Mouse (Mus musculus) regulatory T cell (primary cell): ENCODE results near the gene Myd88.

ENCODE experiments used
- in situ Hi-C: fragments of 300-600 bp; cut with MboI, MseI; formaldehyde crosslinking; loops from one replicate; pipeline ENCODE4 v1.15.1; 2025; ENCODE audit warnings: high pct_unique_total_duplicates

Gene Myd88

GRCm38 (mm10) chr9:119340212-119340580 is 1.0 kb downstream of the Myd88 start:
- in situ Hi-C loops: loop anchor here (10.0 kb wide), 1 partner anchor 415 kb away; the partner anchor contains the start of gene Ctdspl

GRCm38 (mm10) chr9:119339558-119340211 is 1.5 kb downstream of the Myd88 start, which contains the start of gene Acaa1a:
Gene Acaa1a (plus strand): TSS chr9:119339676.
- in situ Hi-C loops: loop anchor here (10.0 kb wide), 1 partner anchor 415 kb away; the partner anchor contains the start of gene Ctdspl

DNA sequence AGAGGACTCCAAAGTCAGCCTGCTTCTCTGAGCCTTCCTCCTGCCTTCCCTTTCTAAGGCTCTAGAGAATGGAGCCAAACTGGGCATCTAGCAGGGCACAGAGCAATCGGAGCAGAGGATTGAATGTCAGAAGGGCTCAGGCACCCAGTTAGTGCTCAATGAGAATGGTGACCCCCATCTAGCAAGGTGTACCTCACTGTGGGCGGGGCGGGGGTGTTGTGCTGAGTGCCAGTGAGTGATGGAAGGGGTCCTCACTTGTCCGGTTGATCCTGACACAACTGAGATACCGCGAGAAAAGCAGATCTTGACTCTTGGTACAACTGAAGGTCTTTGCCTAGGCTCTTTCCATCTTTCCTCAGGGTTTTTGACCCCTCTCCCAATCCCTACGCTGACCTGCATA is 2.1 kb downstream of the Myd88 start:
- in situ Hi-C loops: no loop called here

DNA sequence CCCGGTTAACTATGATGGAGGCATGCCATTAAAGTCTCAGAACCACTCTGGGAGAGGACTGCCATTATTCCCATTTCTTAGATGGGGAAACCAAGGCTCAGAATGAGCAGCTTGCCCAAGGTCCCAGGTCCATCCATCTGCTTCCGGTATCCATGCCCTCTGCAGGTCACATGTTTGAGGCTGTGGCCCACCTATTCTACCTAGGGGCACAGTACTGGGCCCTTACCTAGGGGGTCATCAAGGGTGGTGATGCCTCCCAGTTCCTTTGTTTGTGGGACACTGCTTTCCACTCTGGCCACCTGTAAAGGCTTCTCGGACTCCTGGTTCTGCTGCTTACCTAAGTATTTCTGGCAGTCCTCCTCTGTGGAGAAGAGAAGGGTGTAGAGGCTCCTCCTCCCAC is 2.9 kb downstream of the Myd88 start:
- in situ Hi-C loops: no loop called here

DNA sequence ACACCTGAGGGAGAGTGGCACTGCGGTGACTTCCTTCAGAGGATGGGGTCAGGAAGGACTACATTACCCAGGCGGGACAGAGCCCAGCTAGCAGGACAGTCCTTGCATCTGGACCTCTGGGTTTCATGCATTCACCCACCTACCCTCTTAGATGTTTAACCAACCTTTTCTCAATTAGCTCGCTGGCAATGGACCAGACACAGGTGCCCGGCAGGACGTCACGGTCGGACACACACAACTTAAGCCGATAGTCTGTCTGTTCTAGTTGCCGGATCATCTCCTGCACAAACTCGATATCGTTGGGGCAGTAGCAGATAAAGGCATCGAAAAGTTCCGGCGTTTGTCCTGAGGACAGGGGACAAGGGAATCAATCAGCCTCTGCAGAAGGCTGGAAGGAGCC is 3.4 kb downstream of the Myd88 start:
- in situ Hi-C loops: no loop called here

GRCm38 (mm10) chr9:119335571-119335970 is 5.6 kb downstream of the Myd88 start:
- in situ Hi-C loops: no loop called here

DNA sequence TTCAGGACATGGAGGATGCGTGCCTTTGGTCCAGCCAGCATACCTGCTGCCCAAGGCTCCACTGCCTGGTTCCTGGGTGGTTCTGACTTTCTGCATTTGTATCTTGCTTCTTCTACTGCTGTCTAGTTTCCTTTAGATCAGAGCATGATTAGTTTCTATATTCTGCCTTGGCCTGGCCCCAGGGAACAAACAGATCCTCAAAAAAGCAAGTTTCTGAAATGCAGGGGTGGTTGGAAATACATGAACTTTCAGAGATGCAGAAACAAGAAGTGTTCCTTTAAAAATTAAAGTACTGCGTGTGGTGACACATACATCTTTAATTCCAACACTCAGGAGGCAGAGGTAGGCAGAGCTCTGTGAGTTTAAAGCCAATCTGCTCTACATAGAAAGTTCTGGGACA is 6.4 kb downstream of the Myd88 start:
- in situ Hi-C loops: no loop called here

DNA sequence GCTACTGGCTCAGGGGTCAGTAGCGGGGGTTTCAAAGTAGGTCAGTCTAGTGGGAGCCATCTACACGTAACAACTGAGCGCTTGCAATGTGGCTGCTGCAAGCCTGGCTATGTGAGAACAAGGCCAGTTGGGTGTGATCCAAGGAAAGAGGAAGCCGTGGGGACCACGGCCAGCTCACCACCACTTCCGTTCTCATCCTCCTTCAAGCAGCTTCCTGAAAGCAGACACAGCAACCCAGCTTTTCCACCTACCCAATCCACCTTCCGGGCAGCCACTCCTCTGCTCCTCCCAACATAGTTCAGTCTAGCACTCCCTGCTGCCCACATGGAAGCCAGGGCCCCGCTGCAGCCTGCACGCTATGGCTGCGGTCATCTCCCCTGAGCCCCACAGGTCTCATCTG is 6.9 kb downstream of the Myd88 start:
- in situ Hi-C loops: no loop called here

- in situ Hi-C loops: no loop called here
Measured at GRCm38 (mm10) chr9:119330186-119330963, 10.8 kb downstream of the Myd88 start.

DNA sequence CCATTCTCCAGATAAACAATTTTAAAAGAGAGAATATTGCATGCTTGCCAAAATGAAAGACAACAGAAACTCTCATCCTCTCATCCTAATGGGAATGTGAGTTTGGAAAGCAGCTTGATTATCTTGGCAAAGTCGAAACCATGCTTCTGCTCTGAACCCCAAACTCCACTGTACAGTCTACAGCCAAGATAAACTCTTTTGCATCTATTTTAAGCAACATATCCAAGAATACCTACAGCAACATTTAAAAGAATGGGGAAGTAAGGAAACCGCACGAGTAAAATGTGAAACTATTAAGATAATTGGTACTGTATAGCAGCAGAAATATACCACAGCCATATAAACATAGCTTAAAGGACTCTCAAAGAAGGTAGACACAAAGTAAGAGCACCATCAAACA is 12.7 kb downstream of the Myd88 start:
- in situ Hi-C loops: no loop called here

GRCm38 (mm10) chr9:119324130-119324529 is 17.1 kb downstream of the Myd88 start:
- in situ Hi-C loops: no loop called here

DNA sequence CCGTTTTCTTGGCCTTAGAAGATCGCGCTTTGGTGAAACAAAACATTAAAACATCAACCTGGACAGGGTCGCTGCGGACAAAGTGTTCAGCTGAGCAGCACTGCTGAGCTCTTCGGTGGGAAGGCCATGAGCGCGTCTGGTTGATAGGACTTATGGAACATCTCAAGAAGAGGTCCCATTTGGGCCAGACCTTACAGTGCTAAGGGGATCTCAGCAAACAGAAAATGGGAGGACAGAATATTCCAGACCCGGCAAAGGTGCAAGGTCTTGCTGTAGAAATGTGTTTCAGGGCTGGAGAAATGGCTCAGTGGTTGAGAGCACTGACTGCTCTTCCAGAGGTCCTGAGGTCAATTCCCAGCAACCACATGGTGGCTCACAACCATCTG is 18.0 kb downstream of the Myd88 start:
- in situ Hi-C loops: no loop called here

DNA sequence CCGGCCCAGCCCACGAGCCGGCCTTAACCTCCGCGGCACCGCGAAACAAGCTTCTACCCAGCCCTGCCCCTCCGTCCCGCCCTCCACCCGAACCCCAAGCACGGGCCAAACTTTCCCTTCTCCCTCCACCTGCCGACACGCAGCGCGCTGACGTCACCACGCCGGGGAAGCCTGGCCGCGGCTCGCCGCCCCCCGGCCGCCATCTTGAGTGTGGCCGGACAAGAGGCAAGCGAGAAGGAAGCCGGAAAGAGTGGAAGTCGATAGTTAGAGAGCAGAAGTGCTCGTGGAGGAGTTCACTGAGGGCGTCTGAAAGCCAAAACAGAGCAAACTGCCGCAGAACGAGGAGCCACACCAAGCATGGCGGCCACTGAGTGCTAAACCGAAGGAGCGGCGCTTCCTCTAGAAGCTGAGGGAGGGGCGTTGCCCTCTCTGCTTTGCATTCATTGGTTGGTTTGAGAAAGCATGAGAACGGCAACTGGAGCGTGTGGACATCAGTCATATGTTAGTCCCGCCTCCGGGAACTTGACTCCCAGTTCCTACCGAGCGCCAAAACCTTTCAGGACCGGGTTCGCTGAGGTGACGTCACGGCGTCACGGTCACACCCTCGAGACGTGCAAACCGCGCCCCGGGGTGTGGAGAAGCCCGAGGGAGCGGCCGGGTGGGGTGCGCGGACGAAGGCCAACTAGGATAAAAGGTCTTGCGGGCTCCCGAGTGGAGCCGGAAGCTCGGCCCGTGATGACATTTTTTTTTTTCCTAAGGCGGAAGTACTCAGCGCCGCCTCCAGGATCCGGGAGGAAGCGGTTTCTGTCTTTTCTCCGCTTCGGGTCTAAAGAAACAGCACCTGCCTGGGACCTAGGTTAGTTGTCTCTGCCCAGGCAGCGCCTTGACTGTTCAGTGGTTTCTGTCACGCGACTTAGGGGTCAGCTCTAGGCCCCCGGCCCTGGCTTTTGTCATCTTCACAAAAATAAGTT is 18.6 kb downstream of the Myd88 start, which contains the start of gene Oxsr1:
Oxsr1 (minus strand) TSS at position 139 of the 971 bp plus-strand sequence.
- in situ Hi-C loops: no loop called here

- in situ Hi-C loops: no loop called here
Measured at GRCm38 (mm10) chr9:119321392-119322229, 19.6 kb downstream of the Myd88 start.

DNA sequence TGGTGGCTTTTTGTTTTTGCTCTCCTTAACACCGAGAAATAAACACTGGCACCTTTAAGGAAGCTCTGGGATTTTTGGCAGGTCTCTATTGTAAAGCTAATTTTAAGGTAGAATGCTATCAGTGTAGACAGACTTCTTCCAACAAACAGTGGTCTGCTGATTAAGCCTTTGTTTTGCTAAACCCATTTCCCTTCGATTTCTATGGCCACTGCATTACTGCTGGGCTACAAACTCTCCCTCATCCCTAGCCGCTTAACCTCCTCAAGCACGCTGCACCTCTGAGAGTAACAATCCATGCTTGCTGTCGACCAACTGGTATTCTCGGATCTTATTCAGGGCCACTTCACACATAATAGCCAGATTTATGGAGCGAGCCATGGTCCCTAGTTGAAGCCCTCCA is 20.3 kb downstream of the Myd88 start:
- in situ Hi-C loops: no loop called here

GRCm38 (mm10) chr9:119320446-119320845 is 20.8 kb downstream of the Myd88 start:
- in situ Hi-C loops: no loop called here

DNA sequence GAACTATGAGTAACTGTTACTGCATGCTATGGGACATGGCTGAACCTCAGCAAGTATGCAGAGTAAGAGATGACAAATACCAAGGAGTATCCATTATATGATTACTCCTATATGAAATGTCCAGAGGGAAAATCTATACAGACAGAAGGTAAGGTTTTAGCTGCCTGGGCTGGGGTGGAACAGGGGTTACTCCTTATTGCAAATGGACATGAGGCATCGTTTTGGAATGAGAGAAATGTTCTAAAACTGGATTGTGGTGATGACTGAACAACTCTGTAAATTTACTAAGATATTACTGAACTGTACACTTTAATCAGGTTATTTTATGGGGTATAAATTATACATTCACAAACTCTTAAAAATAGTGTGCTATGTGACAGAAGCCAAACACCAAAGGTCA is 22.3 kb downstream of the Myd88 start:
- in situ Hi-C loops: loop anchor here (5.0 kb wide), 1 partner anchor 38 kb away; the partner anchor contains the start of gene Xylb

DNA sequence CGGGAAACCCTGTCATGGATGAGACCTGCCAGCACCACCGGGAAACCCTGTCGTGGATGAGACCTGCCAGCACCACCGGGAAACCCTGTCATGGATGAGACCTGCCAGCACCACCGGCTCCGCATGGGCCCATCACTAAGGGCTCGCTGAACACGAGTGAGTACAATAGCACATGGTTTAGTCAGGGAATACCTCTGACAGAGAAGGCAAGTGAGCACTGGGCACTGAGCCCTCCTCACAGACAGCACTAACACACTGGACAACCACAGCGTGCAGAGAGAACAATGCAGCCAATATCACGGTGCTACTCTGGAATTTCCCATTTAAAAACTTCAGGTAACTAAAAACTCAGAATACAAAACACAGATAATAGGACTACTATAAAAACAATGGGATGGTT is 28.1 kb downstream of the Myd88 start:
- in situ Hi-C loops: no loop called here

- in situ Hi-C loops: no loop called here
Measured at GRCm38 (mm10) chr9:119309067-119309466, 32.1 kb downstream of the Myd88 start.

DNA sequence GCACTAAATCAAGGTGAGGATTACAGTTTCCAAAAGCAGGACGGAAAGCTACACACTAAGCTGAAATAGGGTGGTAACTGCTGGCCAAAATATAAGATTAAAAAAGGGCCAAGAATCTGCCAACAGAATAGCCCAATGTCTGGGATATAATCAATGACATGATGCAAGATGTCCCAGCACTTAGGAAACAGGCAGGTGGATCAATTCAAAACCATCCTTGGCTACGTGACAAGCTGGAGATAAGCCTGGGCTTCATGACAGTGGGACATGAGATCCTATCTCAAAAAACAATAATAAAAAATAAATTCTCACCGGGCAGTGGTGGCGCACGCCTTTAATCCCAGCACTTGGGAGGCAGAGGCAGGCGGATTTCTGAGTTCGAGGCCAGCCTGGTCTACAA is 35.3 kb downstream of the Myd88 start:
- in situ Hi-C loops: no loop called here

- in situ Hi-C loops: no loop called here
Measured at GRCm38 (mm10) chr9:119298563-119298962, 42.6 kb downstream of the Myd88 start.
